Mouse (Mus musculus): ENCODE results near the gene Vopp1. TPM values are rescaled to one million over a fixed set of nuclear protein-coding genes. Genes with fewer than 3 reads are reported as not detected.
A peak's percentile ranks its signal among the peaks of the same experiment; 100 is the strongest.

Gene Vopp1
- polyA plus RNA-seq, 1 experiment: 12.5 TPM

DNA sequence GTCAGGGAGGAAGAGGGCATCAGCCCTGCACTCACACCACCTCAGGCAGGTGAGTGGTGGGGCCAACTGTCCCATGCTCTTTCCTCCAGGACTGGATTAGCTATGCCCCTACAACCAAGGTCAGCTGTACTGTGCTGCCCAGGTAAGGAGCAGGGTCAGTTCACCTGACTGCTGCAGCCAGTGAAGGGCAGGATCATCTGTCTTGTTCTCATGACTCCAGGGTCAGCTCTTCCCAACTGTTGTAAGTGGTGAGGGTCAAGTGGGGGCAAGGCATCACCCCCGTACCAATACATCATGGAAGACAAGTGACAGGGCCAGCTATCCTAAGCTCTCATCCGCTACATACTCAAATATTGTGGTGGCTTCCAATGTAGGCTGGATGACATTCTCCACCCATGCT, 80.8 kb downstream of the Vopp1 start:
- 89% methylated on average over 2 of the region's 2 CpGs for WGBS

DNA sequence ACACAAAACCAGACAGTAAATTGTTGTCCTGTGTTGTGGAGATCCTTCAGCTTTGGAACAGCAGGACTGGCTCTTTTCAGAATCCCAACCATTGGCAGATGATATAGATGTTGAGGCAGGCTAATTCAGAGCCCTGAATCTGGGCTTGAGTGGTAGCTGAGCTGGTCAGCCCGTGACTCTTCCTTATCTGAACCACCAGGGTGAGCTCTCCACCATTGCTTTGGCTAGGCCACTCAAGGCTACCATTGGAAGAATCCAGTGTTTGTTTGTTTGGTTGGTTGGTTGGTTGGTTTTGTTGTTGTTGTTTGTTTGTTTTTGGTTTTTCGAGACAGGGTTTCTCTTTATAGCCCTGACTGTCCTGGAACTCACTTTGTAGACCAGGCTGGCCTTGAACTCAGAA, 81.6 kb downstream of the Vopp1 start:
- no peak overlapping the region for H3K27ac ChIP-seq (ENCODE audit: insufficient read depth, low read depth, low read length)
- 71% methylated on average over 2 of the region's 2 CpGs for WGBS
- H3K4me3 ChIP-seq (ENCODE audit: low read depth, low read length): no peak overlapping the region
- no peaks in the 10 kb centered on the region for H3K36me3 ChIP-seq (ENCODE audit: control insufficient read depth, insufficient read depth, low read length)
- H3K4me1 ChIP-seq (ENCODE audit: control insufficient read depth, insufficient read depth, insufficient read length, low read length): no peaks in the 10 kb centered on the region
- TF ChIP-seq CTCF (IDR thresholded peaks at IDR 0.05; ENCODE audit: extremely low read depth, insufficient read length, insufficient replicate concordance, low read depth, low read length) (peak; percentile 54; the same call in 1 of the 2 replicates), POLR2A (IDR thresholded peaks at IDR 0.05; ENCODE audit: low read depth, low read length) (no peak)
- H3K27me3 ChIP-seq (ENCODE audit: control insufficient read depth, insufficient read depth, low read length): no peaks in the 10 kb centered on the region

More for the DNA sequence above, 80.8 kb downstream of the Vopp1 start:
- Histone ChIP-seq H3K36me3 (ENCODE audit: control insufficient read depth, insufficient read depth, low read length) (no peaks in the 10 kb centered on the region), H3K4me1 (ENCODE audit: control insufficient read depth, insufficient read depth, insufficient read length, low read length) (no peaks in the 10 kb centered on the region), H3K27me3 (ENCODE audit: control insufficient read depth, insufficient read depth, low read length) (no peaks in the 10 kb centered on the region), H3K4me3 (ENCODE audit: low read depth, low read length) (no peak overlapping the region), H3K27ac (ENCODE audit: insufficient read depth, low read depth, low read length) (no peak overlapping the region)
- TF ChIP-seq CTCF (IDR thresholded peaks at IDR 0.05; ENCODE audit: extremely low read depth, insufficient read length, insufficient replicate concordance, low read depth, low read length) (no peak), POLR2A (IDR thresholded peaks at IDR 0.05; ENCODE audit: low read depth, low read length) (no peak)

DNA sequence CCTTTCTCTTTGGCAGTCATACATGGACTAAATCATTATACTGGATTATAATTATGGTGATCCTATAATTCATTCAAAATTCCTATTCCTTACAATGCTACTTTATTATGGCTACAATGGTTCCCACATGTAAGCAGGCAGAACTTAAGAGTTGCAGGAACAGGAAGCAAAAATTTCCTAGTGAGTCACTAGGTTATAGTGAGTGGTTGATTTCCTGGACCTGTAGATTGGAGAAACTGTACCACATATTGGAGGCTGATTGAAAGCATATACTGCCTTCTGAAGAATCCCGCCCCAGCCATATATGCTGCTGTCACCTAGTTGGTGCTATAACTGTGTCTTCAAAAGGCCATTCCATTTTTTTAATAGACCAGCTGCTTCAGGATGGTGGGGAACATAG, 82.2 kb downstream of the Vopp1 start:
- Histone ChIP-seq H3K27me3 (ENCODE audit: control insufficient read depth, insufficient read depth, low read length) (no peaks in the 10 kb centered on the region), H3K4me3 (ENCODE audit: low read depth, low read length) (no peak overlapping the region), H3K27ac (ENCODE audit: insufficient read depth, low read depth, low read length) (no peak overlapping the region), H3K4me1 (ENCODE audit: control insufficient read depth, insufficient read depth, insufficient read length, low read length) (no peaks in the 10 kb centered on the region), H3K36me3 (ENCODE audit: control insufficient read depth, insufficient read depth, low read length) (no peaks in the 10 kb centered on the region)
- WGBS: 81% methylated on average over 1 of the region's 1 CpGs
- TF ChIP-seq POLR2A (IDR thresholded peaks at IDR 0.05; ENCODE audit: low read depth, low read length): no peak
- no peak for TF ChIP-seq CTCF (IDR thresholded peaks at IDR 0.05; ENCODE audit: extremely low read depth, insufficient read length, insufficient replicate concordance, low read depth, low read length)

DNA sequence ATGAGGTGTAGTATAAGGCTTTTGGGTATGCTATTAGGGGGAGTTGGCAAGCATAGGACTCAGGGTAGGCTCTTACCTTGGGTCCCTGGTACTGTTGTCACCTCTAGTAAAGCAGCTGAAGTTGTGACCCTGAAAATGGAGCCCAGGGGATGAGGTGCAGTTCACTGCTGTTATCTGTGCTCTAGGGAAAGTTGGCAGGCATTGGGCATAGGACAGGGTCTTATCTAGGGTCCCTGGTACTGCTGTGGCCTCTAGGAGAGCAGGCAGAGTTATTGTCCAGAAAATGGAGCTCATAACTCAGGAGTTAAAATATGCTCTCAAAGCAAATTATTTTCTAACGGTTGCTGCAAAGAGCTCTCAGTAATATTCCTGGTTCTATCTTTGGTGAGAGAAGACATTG, 103.6 kb downstream of the Vopp1 start:
- H3K4me3 ChIP-seq (ENCODE audit: low read depth, low read length): no peak overlapping the region
- no peaks in the 10 kb centered on the region for H3K27me3 ChIP-seq (ENCODE audit: control insufficient read depth, insufficient read depth, low read length)
- H3K36me3 ChIP-seq (ENCODE audit: control insufficient read depth, insufficient read depth, low read length): peaks cover 10% of the 10 kb centered on the region
- no peak overlapping the region for H3K27ac ChIP-seq (ENCODE audit: insufficient read depth, low read depth, low read length)
- no peak for TF ChIP-seq POLR2A (IDR thresholded peaks at IDR 0.05; ENCODE audit: low read depth, low read length)
- TF ChIP-seq CTCF (IDR thresholded peaks at IDR 0.05; ENCODE audit: extremely low read depth, insufficient read length, insufficient replicate concordance, low read depth, low read length): no peak
- 85% methylated on average over 1 of the region's 1 CpGs for WGBS
- H3K4me1 ChIP-seq (ENCODE audit: control insufficient read depth, insufficient read depth, insufficient read length, low read length): no peaks in the 10 kb centered on the region

DNA sequence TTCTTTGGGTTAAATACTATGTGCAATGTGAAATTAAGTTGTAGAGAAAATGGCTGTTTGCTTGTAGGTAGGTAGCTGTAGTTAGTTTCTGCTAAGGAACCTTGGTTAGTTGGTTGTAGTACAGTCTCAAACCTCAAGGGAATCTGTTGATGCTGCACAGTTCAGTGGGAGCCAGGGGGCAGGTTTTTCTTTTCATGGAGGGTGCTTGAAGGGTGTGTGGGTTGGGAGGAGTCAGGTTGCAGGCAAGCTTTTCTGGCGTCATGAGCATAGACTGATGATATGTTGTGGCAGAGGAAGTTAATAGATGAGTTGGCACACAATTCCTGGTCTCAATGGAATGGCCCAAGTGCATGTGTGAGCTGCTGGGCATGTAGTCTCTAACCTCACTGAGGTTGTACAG, 113.2 kb downstream of the Vopp1 start:
- Histone ChIP-seq H3K36me3 (ENCODE audit: control insufficient read depth, insufficient read depth, low read length) (no peaks in the 10 kb centered on the region), H3K4me3 (ENCODE audit: low read depth, low read length) (no peak overlapping the region), H3K27ac (ENCODE audit: insufficient read depth, low read depth, low read length) (no peak overlapping the region), H3K27me3 (ENCODE audit: control insufficient read depth, insufficient read depth, low read length) (no peaks in the 10 kb centered on the region), H3K4me1 (ENCODE audit: control insufficient read depth, insufficient read depth, insufficient read length, low read length) (no peaks in the 10 kb centered on the region)
- no peak for TF ChIP-seq CTCF (IDR thresholded peaks at IDR 0.05; ENCODE audit: extremely low read depth, insufficient read length, insufficient replicate concordance, low read depth, low read length)
- TF ChIP-seq POLR2A (IDR thresholded peaks at IDR 0.05; ENCODE audit: low read depth, low read length): no peak
- WGBS: 10% methylated on average over 1 of the region's 1 CpGs

DNA sequence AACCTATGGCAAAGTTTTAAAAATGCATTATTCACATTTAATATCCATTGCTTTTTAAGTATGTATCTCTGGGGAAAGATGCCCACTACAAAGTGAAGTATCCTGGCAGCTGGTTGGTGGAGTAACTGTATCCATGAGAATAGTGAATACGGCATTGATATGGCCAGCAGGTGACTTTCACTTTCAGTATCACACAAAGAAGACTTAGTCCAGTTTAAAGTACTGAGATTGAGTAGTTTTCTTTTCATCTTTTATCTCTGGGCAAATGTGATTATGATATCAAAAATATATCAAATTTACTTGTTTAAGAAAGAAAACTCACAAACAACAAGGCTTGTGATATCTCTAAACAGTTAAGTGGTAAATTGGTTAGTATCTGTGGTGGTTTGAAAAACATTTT, 118.2 kb downstream of the Vopp1 start:
- Histone ChIP-seq H3K36me3 (ENCODE audit: control insufficient read depth, insufficient read depth, low read length) (no peaks in the 10 kb centered on the region), H3K4me3 (ENCODE audit: low read depth, low read length) (no peak overlapping the region), H3K27ac (ENCODE audit: insufficient read depth, low read depth, low read length) (no peak overlapping the region), H3K4me1 (ENCODE audit: control insufficient read depth, insufficient read depth, insufficient read length, low read length) (peaks cover 2% of the 10 kb centered on the region; the same call in 1 of the 2 replicates), H3K27me3 (ENCODE audit: control insufficient read depth, insufficient read depth, low read length) (no peaks in the 10 kb centered on the region)
- TF ChIP-seq CTCF (IDR thresholded peaks at IDR 0.05; ENCODE audit: extremely low read depth, insufficient read length, insufficient replicate concordance, low read depth, low read length) (no peak), POLR2A (IDR thresholded peaks at IDR 0.05; ENCODE audit: low read depth, low read length) (no peak)
- WGBS: 13% methylated on average over 1 of the region's 1 CpGs

DNA sequence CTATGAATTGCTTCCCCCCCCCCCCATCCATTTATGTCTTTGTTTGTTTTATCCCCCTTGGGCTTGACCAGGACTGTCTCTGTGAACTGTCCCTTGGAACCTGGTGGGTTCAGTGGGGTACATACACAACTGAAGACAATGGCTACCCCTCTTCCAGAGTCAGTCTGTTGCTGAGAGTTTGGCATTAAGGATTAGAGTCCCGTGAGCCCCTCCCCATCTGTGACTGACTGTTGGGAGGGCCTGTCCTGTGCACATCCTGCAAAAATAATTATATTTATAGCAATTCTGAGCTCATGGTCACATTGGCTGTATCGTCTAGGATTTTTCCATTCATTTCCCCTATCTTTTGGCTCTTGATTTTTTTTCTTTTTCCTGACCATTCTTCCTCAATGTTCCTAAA, 121.3 kb downstream of the Vopp1 start:
- WGBS: 2% methylated on average over 2 of the region's 2 CpGs
- H3K27me3 ChIP-seq (ENCODE audit: control insufficient read depth, insufficient read depth, low read length): no peaks in the 10 kb centered on the region
- H3K4me1 ChIP-seq (ENCODE audit: control insufficient read depth, insufficient read depth, insufficient read length, low read length): peaks cover 2% of the 10 kb centered on the region; the same call in 1 of the 2 replicates
- no peaks in the 10 kb centered on the region for H3K36me3 ChIP-seq (ENCODE audit: control insufficient read depth, insufficient read depth, low read length)
- H3K27ac ChIP-seq (ENCODE audit: insufficient read depth, low read depth, low read length): peak overlapping the region; percentile 36
- TF ChIP-seq CTCF (IDR thresholded peaks at IDR 0.05; ENCODE audit: extremely low read depth, insufficient read length, insufficient replicate concordance, low read depth, low read length) (no peak), POLR2A (IDR thresholded peaks at IDR 0.05; ENCODE audit: low read depth, low read length) (no peak)
- H3K4me3 ChIP-seq (ENCODE audit: low read depth, low read length): peak overlapping the region; percentile 66
